Mouse (Mus musculus): Measurements from ENCODE around the gene Nhs. TPM values are rescaled to one million over a fixed set of nuclear protein-coding genes. Genes with fewer than 3 reads are reported as not detected.
A peak's percentile ranks its signal among the peaks of the same experiment; 100 is the strongest.
"Not testable (repeated sequence)": the region's sequence is repeated elsewhere in the genome, so short reads cannot be mapped to it uniquely, and the experiment has no call there.

Nhs gene
- total RNA-seq, 4 experiments from 2014 or later = 1.8 to 3.7 (median 2.4) TPM

DNA sequence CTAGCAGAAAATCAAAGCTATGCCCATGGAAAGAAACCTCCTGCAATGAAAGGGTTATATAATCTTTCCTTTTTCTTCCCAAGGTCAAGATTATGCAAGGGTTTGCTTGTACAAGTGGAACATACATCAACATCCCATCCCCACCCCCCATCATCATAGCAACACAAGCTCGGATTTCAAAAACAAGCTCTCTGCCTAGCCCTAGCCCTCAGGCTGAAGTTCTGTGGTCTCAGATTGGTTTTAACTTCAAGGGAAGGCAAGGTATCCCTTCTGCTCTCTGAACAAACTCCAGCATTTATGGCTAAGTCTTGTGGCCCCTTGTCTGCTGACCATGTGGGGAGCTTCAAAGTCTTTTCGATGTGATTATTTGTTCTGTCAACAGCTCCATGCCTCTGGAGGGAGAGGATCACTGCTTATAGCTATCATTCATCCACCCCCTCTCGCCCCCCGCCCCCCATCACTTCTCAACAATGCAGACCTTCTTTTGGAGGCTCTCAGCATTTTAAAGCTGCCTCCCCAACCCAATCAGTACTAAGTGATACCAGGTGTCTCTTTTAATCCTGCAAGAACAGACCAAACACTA is 216.3 kb downstream of the Nhs start:
- DNase-seq (ENCODE audit: low spot score in 2 of 2) = no peak

DNA sequence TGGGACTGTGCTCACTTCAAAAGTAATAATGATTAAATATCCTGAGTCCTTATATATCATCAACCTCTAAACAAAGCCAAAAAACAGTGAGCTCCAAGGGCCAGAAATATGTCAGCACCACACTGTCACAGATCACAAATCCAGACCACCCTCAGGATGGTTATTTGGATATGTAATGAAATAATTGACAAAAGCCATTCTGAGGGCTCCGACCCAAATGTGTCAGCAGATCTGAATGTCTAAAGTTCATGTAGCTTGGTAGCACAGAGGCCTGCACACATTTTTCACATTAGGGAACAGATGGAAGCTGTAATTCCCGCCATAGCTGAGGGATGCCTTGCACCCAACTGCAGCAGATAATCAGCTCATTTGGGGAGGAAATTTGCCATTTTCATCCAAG is 218.8 kb downstream of the Nhs start:
- no peak for DNase-seq (ENCODE audit: low spot score in 2 of 2)

DNA sequence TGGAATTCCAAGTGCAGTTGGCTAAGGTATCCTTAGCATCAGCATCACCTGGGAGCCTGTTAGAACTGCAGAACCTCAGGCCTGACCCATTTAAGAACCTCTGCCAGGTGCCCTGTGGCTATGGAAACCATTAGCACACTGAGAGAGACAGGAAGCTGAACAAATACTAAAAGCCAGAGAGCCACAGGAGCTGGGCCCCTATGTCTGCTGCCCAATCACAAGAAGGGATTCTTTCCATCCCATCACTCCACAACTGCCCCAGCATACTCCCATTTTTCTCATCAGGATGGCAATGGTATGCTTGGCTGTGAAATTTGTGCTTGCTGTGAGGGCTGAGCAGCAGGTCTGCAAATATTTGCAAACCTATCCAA is 232.9 kb downstream of the Nhs start:
- no peak for DNase-seq (ENCODE audit: low spot score in 2 of 2)

DNA sequence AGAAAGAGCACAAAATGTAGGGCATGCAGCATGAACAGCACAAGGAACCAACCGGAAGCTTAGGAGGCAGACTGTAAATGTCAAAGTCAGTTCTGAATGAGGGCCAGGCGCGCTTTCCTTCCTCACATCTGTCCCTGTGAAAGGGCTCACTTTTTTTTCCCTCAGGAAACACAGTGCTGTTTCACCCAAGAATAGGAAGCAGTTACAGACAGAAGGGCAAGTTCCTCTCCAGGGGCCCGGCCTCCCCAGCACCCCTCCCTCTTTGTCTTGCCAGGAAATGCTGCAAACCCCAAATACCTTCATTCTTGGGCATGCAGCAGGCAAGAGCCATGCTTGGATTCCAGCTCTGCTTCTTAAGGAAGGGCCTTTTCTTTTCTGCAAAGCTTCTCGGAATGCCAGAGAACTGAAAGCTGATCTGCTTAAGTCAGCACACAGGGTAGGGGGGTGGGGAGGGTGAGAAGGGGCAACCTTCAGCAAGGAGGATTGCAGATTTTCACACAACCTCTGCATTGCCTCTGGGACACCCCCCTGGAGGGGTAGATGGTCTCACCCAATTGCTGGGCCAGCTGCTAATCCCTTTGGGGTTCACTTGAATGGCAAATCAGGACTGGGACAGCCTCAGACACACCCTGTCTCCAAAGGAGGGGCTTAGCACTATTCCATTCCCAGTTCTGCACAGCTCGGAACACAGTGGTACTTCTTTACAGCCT is 233.4 kb downstream of the Nhs start:
- DNase-seq (ENCODE audit: low spot score in 2 of 2) = peak in 1 of 2 experiments; percentile 2

DNA sequence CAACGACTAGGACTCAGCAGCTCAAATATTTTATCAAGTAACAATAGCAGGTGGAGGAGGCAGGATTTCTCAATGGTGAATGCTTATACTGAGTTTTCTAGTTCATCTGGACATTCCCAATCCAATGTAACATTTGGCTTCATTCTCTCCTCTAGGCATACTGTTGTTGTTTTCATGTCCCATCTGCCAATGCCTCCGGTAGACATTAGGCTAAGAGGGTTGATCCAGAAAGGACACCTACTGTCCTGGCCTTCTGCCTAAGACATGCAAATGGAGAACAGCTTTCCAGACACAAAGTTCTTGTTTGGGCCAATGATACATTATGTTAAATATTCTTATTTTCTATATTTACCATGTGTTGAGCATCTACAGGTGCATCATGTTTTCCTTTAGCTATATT is 236.9 kb downstream of the Nhs start:
- no peak for DNase-seq (ENCODE audit: low spot score in 2 of 2)

DNA sequence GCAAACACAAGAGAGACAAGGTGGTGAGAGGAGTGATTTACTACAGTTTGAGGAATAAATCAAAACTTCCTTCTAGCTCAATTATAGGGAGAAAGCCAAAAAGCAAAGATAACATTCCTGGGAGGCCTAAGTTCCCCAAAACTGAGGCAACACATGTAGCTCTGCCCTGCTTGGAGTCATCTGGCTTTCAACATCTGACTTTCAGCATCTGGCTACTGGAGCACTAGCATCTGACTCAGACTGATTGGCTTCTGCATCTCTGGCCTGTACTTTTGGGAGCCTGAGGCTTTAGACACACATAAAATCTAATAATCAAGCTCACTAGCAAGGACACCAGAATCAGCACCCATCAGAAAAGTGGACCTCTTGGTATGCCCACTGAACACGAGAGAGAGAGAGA is 237.9 kb downstream of the Nhs start:
- no peak for DNase-seq (ENCODE audit: low spot score in 2 of 2)

DNA sequence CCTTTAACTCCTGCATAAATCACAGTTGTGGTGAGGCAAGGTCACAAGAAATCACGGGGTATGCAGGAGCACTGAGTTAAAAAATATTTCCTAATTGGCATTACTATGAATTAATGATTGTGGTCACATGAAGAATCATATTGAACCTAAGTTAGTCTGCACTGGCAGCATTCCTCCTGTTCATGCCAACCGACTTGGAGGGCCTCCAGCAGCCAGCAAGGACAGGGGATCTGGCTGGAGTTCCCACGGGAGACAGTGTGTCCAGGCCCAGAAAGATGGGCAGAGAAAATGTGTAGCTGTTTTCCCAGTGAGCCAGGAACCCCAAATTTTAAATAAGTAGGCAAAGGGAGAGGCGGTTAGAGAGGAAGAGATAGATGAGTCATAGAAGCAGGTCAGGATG is 249.6 kb downstream of the Nhs start:
- no peak for DNase-seq (ENCODE audit: low spot score in 2 of 2)

DNA sequence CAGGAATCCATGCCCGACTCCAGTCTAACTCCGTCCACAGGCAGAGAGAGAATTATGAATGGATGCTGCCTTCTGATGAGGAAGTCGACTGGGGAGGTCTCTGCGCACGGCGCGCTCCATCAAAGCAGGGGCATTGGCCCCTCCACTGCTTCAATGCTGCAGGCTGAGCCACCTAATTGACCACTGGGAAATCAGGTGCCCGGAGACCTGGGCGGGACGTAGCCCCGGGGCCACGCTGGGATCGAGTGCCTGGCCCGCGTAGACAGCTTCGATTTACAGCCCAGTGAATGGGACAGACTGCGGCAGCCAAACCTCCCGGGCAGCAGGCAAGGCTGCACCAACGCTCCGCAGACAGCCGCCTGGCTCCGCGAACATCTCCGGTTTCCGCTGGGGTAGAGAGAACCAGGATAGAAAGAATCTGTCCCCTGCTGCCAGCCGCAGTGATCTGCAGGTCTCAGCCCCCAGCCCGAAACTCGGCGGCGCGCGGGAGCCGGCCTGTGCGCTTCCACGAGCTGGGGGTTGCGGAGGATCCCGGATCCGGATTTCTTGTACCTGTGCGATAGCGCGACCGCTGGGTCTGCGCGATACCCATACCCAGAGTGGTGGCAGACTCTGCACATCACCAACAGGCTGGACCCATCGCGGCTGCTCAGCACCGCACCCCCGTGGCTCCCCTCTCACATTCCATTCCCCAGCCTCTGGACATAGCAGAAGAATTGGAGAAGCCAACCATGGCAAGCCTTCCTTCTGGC is 250.7 kb downstream of the Nhs start:
- DNase-seq (ENCODE audit: low spot score in 2 of 2) = no peak

DNA sequence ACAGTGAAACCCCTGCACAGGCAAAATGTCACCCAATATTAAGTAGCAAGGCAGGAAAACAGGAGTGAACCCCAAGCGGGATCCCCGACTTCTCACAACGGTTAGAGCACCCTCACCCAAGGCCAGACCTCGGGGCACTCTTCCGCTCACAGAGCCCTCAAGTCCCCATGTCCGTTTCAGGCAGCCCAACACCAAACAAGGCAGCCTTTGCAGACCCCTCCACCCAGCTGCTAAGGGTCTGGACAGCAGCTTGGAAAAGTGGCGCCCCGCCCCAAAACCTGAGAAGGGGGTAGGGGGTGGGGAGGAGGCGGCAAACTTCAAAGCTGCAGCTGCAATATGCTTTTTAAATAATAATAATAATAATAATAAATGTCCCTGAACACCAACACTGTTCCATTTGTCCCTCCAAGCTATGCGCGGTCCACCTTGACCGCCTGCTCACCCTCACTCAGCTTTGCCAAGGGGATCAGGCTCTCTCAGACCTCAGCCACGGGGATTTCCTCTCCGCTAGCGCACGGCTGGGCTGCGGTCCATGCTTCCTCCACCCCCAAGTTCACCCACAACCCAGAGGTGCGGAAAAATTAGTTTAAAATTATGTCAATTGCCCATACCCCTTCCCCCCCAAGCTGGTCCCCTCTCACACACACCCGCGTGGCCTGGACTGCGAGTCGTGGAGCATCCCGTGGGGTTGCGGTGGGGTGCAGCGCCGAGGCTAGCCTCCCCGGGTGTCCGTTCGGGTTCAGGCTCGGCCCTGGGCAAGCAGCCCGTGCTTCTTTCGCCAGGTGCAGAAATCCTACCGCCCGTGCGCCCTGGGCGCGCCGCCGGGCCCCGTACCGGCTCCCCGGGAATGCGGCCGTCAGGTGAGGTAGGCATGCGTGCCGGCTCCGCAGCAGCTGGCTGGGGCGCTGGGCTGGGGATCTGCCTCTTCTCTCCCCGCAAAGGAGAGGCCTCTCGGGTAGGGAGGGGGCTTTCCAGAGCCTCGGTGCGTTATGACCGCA is 251.6 kb downstream of the Nhs start:
- no peak for DNase-seq (ENCODE audit: low spot score in 2 of 2)

DNA sequence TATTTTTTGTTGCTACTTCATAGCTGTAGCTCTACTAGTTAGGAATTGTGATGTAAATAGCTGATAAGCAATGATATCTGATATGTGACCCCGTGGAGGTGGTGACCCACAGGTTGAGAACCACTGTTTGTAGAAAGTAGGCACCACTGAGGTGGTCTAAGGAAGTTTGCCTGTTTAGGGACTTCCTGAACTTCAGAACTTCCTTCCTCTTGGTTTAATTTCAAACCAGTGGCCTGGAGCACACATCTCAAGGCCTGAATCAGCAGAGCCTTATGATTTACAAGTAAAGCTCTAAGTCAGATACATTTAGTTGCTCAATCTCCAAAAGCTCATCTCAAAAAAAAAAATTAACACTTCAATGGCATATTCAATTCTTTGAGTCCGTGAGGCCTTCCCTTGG is 265.1 kb downstream of the Nhs start:
- DNase-seq (ENCODE audit: low spot score in 2 of 2) = no peak

DNA sequence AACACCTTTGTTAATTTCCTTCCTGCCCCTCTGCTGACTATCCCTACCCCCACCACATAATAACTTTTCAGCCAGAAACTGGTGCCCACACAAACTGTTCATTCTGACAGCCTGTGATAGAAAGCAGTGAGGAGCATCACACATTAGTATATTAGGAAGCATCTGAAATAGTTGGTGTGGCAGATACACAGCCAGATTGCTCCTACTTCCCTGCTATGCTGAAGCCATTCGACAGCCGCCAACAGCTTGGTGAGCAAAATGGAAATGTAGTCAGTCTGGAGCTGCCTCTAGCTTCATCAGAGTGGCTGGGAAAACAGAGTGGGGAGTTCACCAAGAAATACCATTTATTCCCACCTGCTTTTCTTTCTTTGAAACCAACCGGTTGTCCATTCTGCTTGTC is 275.9 kb downstream of the Nhs start:
- no peak for DNase-seq (ENCODE audit: low spot score in 2 of 2)

DNA sequence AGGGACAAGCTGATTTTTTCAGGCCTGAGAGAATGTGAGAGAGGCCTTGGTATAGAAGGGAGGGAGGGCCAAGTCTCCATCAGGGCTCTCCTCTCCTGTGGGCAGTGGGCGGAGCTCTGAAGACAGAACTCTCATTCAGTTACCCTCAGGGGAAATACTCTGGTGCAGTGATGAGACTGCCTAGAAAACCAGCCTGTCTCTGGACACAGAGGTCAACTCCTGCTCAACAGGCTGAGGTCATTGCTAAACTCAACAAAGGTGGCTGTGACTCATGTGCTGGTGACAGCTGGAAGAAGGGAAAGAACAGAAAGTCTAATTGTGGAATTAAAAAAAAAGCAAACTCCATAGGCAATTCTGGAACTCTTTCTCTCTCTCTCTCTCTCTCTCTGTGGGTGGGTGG is 282.4 kb downstream of the Nhs start:
- DNase-seq (ENCODE audit: low spot score in 2 of 2) = no peak

DNA sequence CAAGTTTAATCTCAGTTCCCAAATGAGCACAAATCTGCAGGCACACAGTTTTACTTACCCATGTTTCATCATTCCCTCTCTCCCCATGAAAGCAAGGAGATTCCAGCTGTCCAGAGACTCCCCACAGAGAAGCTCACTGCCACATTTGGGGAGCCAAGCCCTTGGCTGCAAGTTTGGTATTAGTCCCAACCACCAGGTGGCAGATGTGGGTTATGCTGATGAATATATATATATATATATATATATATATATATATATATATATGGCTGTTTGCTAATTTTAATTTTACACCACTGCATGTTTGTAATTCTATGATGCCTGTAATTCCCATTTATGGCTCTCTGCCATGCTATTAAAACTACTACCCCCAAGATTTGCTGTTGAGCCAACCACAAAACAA is 286.0 kb downstream of the Nhs start:
- DNase-seq (ENCODE audit: low spot score in 2 of 2) = no peak

DNA sequence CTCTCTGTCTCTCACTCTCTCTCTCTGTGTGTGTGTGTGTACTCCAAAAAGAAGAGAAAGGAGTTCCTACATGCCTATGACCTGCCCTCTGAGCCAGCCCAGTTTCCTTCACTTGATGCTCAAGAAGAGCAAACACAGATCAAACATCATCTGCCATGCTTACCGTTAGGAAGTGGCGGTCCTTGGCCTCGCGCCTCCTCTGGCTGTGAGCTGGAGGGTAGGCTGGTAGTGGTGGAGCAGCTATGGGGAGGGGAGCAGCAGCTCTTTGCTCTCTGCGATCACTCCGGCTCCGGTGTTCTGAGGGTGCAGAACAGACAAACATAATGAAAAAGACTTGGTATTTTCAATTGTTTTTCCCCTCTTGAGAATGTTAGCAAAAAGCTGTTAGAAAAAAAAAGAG is 288.2 kb downstream of the Nhs start:
- DNase-seq (ENCODE audit: low spot score in 2 of 2) = no peak

DNA sequence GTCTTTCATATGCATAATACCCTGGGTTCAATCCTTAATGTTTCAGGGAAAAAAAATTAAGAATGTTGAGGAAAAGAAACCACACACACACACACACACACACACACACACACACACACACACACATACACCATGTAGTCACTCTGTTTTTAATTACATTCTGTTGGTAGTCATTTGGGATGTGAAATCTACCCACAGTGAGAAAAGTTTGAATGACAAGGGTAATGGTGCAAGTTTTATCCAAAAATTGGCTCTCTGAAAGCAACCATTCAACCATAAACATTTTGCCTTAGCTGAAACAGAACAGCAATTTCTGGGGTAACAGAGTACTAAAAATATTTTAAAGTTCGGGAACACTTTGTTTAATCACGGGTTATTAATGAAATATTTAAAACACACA is 303.9 kb downstream of the Nhs start:
- no peak for DNase-seq (ENCODE audit: low spot score in 2 of 2)

DNA sequence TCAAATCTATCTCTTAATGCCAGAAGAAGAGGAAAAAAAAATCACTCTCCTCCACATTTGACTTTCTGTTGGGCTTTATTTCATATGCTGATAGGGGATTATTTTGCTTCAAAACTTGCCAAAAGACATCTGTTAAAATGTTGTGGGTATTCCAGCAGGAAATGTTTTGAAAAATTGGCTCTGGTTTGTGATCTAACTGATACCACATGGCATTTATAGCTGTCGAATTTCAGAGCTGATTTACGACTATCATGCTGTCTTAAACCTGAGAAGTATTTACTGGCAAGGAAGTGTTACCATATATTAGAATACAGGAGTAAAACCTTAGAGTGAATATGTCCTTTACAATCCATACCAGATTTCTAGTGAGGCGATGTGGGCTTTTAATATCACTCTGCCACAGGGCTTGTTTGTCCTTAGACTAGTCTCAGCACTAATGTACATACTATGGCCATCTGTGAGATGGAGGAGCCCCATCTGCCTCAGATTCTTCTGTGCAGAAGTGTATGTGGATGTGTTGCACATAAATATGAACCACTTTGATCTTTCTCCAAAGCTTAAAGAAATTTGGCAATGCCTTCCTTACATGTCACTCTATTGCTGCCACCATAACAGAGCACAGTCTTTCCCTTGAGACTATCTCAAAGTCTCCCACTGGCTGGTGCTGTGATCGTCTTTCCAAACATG is 305.8 kb downstream of the Nhs start:
- no peak for DNase-seq (ENCODE audit: low spot score in 2 of 2)

DNA sequence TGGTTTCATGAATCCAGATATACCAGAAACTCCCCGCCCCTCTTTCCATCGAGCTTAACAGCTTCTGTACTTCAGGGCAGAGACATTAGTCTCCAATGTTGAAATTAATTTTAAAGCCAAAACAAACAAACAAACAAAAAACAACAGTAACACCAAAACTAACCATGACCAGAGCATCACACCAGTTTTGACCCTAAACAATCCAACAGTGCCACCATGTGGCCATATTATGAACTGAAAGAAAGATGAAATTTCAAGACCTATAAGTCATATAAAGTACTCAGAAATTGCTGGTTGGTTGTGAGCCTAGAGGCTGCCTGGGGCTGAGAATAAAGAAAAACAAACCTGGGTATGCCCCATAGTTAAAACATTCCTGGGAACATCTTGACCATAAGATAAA is 333.3 kb downstream of the Nhs start:
- DNase-seq (ENCODE audit: low spot score in 2 of 2) = not testable (repeated sequence)

DNA sequence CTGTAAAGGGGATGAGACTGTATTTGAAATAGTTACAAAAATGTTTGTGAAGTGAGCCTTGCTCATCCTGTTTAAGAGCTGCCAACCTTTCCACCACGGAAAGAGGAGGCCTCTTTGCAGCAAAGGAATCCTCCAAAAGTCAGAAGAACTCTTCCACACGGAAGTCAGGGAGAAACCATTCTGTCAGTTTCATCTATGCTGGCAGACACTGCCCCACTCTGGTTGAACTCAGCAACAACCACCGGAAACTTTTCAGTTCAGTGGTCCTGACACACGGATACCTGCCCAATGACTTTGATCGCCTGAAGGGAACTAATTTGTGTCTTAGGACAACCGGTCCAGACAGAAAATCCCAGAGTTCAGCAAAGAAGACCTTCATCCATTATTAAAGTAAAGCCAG is 369.3 kb downstream of the Nhs start:
- DNase-seq (ENCODE audit: low spot score in 2 of 2) = no peak
